Mouse (Mus musculus): ENCODE measurements around the gene Gm9639.
"Not testable (repeated sequence)": the region's sequence is repeated elsewhere in the genome, so short reads cannot be mapped to it uniquely, and the experiment has no call there.

Gene Gm9639

GRCm38 (mm10) chr10:77753448-77753847 lies 41.4 kb downstream of the Gm9639 start:
- no peak for DNase-seq (ENCODE audit: low read depth, low spot score)

GRCm38 (mm10) chr10:77752312-77752711 lies 42.6 kb downstream of the Gm9639 start:
- DNase-seq (ENCODE audit: low read depth, low spot score) = not testable (repeated sequence)

- not testable (repeated sequence) for DNase-seq (ENCODE audit: low read depth, low spot score)
These were observed 43.6 kb downstream of the Gm9639 start, which contains the start of gene Gm9736 for GRCm38 (mm10) chr10:77751254-77751653. Gene Gm9736 (minus strand): TSS chr10:77751354.

- DNase-seq (ENCODE audit: low read depth, low spot score) = not testable (repeated sequence)
These were observed 44.2 kb downstream of the Gm9639 start for GRCm38 (mm10) chr10:77750686-77751085.

Data from retina, postnatal 7 days (tissue).